Mouse (Mus musculus): ENCODE results near the gene Fam171a2.
"Not testable (repeated sequence)": the region's sequence is repeated elsewhere in the genome, so short reads cannot be mapped to it uniquely, and the experiment has no call there.

Gene Fam171a2

GRCm38 (mm10) chr11:102434816-102435705 lies 12.4 kb downstream of the Fam171a2 start:
- no peak for DNase-seq (ENCODE audit: low spot score)

- peak; percentile 67 for DNase-seq (ENCODE audit: low spot score)
Observed at GRCm38 (mm10) chr11:102434406-102434805, 13.1 kb downstream of the Fam171a2 start.

- DNase-seq (ENCODE audit: low spot score), result no peak
Observed at GRCm38 (mm10) chr11:102433866-102434265, 13.6 kb downstream of the Fam171a2 start.

- no peak for DNase-seq (ENCODE audit: low spot score)
Observed at GRCm38 (mm10) chr11:102432896-102433295, 14.6 kb downstream of the Fam171a2 start.

DNA sequence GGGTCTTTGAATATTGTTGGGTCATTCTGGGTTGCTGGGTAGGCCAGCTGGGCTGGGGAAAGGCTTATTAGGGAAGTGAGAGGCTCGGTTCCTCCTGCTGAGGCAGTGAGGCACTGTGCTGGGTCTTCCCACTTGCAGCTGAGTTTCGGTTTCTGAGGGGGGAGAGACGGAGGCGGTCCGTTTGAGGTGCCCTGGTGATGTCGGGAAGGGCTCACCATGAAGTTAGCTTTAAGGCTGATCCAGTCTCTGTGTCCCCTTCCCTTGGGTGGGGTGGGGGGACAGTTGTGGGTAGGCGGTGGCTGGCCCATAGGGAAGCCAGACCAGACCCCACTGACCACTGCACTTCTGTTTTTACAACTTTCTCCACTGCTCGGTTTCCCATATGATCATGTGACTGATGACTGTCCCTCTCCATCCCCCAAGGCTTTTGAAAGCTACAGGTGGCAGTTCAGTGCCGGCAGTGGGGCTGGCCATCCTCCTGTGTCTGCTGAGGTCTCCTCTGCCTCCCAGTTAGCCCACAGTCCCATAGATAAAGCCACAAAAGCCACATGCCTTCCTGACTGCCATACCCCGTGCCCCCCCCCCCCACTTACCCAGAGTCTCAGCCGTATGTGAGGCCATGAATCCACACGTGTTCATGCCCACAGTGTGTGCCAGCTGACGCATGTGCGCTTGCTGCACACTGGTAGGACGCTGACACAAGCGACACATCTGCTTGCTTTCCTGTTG lies 15.2 kb downstream of the Fam171a2 start:
- no peak for DNase-seq (ENCODE audit: low spot score)

DNA sequence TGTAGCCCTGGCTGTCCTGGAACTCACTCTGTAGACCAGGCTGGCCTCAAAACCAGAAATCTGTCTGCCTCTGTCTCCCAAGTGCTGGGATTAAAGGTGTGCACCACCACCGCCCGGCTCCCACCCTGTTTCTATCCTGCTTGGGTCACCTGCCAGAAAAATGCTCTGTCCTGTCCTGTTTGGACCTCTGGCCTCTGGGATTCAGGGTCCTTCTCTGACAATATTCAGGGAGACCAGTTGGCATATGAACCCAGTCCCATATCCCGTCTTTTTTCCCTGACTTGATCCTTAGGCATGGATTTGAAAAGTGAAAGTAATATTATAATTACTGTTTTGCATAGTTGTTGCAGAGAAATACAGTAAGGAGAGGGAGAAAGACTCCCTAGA lies 15.8 kb downstream of the Fam171a2 start:
- no peak for DNase-seq (ENCODE audit: low spot score)

GRCm38 (mm10) chr11:102431018-102431645 lies 16.4 kb downstream of the Fam171a2 start:
- no peak for DNase-seq (ENCODE audit: low spot score)

- DNase-seq (ENCODE audit: low spot score), result peak; percentile 91
Observed at GRCm38 (mm10) chr11:102430121-102431017, 17.1 kb downstream of the Fam171a2 start, which contains the start of gene Grn. Grn (plus strand) TSS chr11:102430315.

GRCm38 (mm10) chr11:102429551-102429950 lies 17.9 kb downstream of the Fam171a2 start:
- DNase-seq (ENCODE audit: low spot score), result no peak

DNA sequence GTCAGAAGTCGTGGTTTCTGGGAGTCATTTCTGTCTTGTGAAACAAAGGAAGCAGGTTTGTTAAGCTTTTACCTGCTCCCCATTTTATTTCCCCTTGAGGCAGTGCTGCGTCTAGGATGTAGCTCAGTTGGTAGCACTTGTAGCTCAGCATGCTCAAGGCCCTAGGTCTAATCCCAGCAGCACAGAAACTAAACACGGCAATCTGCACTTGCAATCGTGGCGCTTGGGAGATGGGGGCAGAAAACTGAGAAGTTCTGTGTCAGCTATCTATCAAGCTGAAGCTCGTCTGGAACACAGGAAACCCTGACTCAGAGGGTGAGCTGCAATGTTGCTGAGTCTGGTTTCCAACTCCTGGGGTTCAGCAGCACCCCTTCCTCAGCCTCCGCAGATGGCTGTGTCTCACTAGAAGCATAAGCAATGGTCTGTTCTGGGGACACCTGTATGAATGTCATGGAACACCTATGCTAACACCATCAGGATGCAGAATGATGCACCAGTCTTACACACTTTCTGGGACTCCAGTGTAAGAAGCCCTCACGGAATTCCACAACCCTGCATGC lies 18.4 kb downstream of the Fam171a2 start:
- no peak for DNase-seq (ENCODE audit: low spot score)

- no peak for DNase-seq (ENCODE audit: low spot score)
Observed at GRCm38 (mm10) chr11:102425555-102426316, 21.7 kb downstream of the Fam171a2 start.

GRCm38 (mm10) chr11:102424666-102425065 lies 22.8 kb downstream of the Fam171a2 start:
- no peak for DNase-seq (ENCODE audit: low spot score)

DNA sequence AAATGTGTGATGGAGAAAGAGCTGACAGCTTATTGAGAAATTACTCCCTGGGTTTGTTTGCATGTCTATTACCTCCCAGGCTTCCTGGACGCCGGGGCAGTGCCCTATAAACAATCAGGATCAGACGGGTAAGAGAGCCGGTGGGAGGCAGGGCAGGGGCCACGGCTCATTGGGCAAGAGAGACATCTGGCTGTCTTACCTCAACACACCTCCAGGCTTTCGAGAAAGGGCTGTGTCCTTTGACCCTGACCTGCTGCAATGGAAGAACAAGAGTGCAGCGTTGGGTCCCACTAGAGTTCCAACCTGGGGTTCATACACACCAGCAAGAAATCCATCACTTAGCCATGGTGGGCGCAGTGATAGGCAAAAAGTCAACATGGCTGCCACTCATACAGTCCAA lies 25.9 kb downstream of the Fam171a2 start:
- no peak for DNase-seq (ENCODE audit: low spot score)

DNA sequence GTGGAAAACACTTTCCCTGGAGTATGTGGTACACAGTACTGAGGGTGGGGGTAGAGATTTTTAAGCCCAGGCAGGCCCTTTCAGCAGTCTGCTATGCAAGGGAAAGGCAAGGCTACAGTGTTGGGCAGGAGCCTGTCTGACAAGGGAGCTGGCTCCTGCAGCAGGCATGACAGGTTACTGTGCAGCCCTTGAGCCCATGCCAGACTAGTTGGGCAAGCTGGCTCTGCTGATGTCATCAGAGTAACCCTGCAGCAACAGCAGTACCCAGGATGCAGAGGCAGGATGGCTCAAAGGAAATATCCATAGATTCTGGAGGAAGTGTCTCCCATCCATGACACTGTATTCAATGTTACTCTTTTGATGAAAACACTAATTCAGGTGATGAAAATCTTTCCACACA lies 28.6 kb downstream of the Fam171a2 start:
- no peak for DNase-seq (ENCODE audit: low spot score)

DNA sequence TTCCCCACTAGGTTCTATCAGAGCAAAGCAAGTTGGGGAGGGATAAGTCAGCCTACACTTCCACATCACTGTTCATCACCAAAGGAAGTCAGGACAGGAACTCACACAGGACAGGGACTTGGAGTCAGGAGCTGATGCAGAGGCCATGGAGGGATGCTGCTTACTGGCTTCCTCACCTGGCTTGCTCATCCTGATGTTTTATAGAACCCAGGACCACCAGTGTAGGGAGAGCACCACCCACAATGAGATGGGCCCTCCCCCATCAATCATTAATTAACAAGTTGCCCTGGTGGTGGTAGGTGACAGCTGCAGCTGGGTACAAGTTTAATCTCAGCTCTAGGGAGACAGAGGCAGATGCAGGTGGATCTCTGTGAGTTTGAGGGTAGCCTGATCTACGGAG lies 30.3 kb downstream of the Fam171a2 start:
- DNase-seq (ENCODE audit: low spot score), result no peak

- DNase-seq (ENCODE audit: low spot score), result no peak
Observed at GRCm38 (mm10) chr11:102415034-102415802, 32.3 kb downstream of the Fam171a2 start.

- peak; percentile 5 for DNase-seq (ENCODE audit: low spot score)
Observed at GRCm38 (mm10) chr11:102413059-102413458, 34.4 kb downstream of the Fam171a2 start.

- DNase-seq (ENCODE audit: low spot score), result peak; percentile 78
Observed at GRCm38 (mm10) chr11:102411704-102412103, 35.8 kb downstream of the Fam171a2 start.

DNA sequence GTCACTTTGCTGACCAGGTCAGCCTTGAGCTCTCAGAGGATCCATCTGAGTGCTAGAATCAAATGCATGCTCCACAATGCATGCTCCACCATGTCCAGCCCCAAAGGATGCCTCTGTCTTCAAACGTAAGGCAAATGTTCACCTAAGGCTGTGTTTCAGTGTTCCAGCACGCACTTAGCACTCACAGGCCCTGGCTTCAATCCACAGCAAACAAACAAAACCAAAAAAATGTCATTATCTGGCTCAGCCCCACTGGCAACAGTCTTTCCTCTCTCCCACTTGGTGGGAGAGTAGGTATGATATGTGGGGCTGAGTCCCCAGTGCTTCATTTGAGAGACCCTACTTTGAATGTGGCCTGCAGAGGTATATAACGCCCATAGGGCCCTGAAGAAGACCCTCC lies 36.4 kb downstream of the Fam171a2 start:
- DNase-seq (ENCODE audit: low spot score), result no peak

GRCm38 (mm10) chr11:102410345-102410744 lies 37.1 kb downstream of the Fam171a2 start:
- not testable (repeated sequence) for DNase-seq (ENCODE audit: low spot score)

Data from ovary, adult 18-20 months (tissue).